Mouse (Mus musculus): ENCODE measurements around the gene Tmem150a. TPM values are rescaled to one million over a fixed set of nuclear protein-coding genes. Genes with fewer than 3 reads are reported as not detected.

The Tmem150a gene
- polyA plus RNA-seq, 1 experiment = 13.0 TPM

- TF ChIP-seq CTCF (IDR thresholded peaks at IDR 0.05; ENCODE audit: low read depth, low read length) = no peak
- TF ChIP-seq EP300 (IDR thresholded peaks at IDR 0.05; ENCODE audit: insufficient read depth, low read depth, low read length) = no peak
- no peak for TF ChIP-seq POLR2A (IDR thresholded peaks at IDR 0.05; ENCODE audit: insufficient read depth, low read length)
- H3K27ac ChIP-seq (ENCODE audit: insufficient read depth, low read length) = no peak overlapping the region
- no peaks in the 10 kb centered on the region for H3K9me3 ChIP-seq (replicated peaks; ENCODE audit: control insufficient read depth, insufficient read depth, low read length, poor library complexity, severe bottlenecking)
- H3K36me3 ChIP-seq (ENCODE audit: control insufficient read depth, insufficient read depth, low read length, poor library complexity, severe bottlenecking) = no peaks in the 10 kb centered on the region
- H3K4me3 ChIP-seq (ENCODE audit: low read depth, low read length) = no peak overlapping the region
- no peaks in the 10 kb centered on the region for H3K4me1 ChIP-seq (ENCODE audit: control insufficient read depth, insufficient read depth, low read length)
- no peaks in the 10 kb centered on the region for H3K27me3 ChIP-seq (ENCODE audit: control insufficient read depth, insufficient read depth, low read length, poor library complexity, severe bottlenecking)
- no peak overlapping the region for H3K9ac ChIP-seq (ENCODE audit: low read depth, poor library complexity, severe bottlenecking)
Observed at GRCm38 (mm10) chr6:72373184-72373583, 17.9 kb downstream of the Tmem150a start.

GRCm38 (mm10) chr6:72374206-72374605 is 19.0 kb downstream of the Tmem150a start:
- Histone ChIP-seq H3K27ac (ENCODE audit: insufficient read depth, low read length) (no peak overlapping the region), H3K9ac (ENCODE audit: low read depth, poor library complexity, severe bottlenecking) (no peak overlapping the region), H3K36me3 (ENCODE audit: control insufficient read depth, insufficient read depth, low read length, poor library complexity, severe bottlenecking) (no peaks in the 10 kb centered on the region), H3K27me3 (ENCODE audit: control insufficient read depth, insufficient read depth, low read length, poor library complexity, severe bottlenecking) (no peaks in the 10 kb centered on the region), H3K9me3 (replicated peaks; ENCODE audit: control insufficient read depth, insufficient read depth, low read length, poor library complexity, severe bottlenecking) (no peaks in the 10 kb centered on the region), H3K4me1 (ENCODE audit: control insufficient read depth, insufficient read depth, low read length) (no peaks in the 10 kb centered on the region), H3K4me3 (ENCODE audit: low read depth, low read length) (no peak overlapping the region)
- no peak for TF ChIP-seq EP300 (IDR thresholded peaks at IDR 0.05; ENCODE audit: insufficient read depth, low read depth, low read length)
- no peak for TF ChIP-seq CTCF (IDR thresholded peaks at IDR 0.05; ENCODE audit: low read depth, low read length)
- no peak for TF ChIP-seq POLR2A (IDR thresholded peaks at IDR 0.05; ENCODE audit: insufficient read depth, low read length)

GRCm38 (mm10) chr6:72374820-72375563 is 19.7 kb downstream of the Tmem150a start:
- H3K4me1 ChIP-seq (ENCODE audit: control insufficient read depth, insufficient read depth, low read length) = no peaks in the 10 kb centered on the region
- no peak overlapping the region for H3K4me3 ChIP-seq (ENCODE audit: low read depth, low read length)
- TF ChIP-seq EP300 (IDR thresholded peaks at IDR 0.05; ENCODE audit: insufficient read depth, low read depth, low read length) (no peak), POLR2A (IDR thresholded peaks at IDR 0.05; ENCODE audit: insufficient read depth, low read length) (no peak), CTCF (IDR thresholded peaks at IDR 0.05; ENCODE audit: low read depth, low read length) (no peak)
- H3K36me3 ChIP-seq (ENCODE audit: control insufficient read depth, insufficient read depth, low read length, poor library complexity, severe bottlenecking) = no peaks in the 10 kb centered on the region
- H3K27me3 ChIP-seq (ENCODE audit: control insufficient read depth, insufficient read depth, low read length, poor library complexity, severe bottlenecking) = no peaks in the 10 kb centered on the region
- no peak overlapping the region for H3K9ac ChIP-seq (ENCODE audit: low read depth, poor library complexity, severe bottlenecking)
- no peak overlapping the region for H3K27ac ChIP-seq (ENCODE audit: insufficient read depth, low read length)
- no peaks in the 10 kb centered on the region for H3K9me3 ChIP-seq (replicated peaks; ENCODE audit: control insufficient read depth, insufficient read depth, low read length, poor library complexity, severe bottlenecking)

GRCm38 (mm10) chr6:72378510-72379234 is 23.4 kb downstream of the Tmem150a start:
- no peaks in the 10 kb centered on the region for H3K36me3 ChIP-seq (ENCODE audit: control insufficient read depth, insufficient read depth, low read length, poor library complexity, severe bottlenecking)
- H3K9me3 ChIP-seq (replicated peaks; ENCODE audit: control insufficient read depth, insufficient read depth, low read length, poor library complexity, severe bottlenecking) = no peaks in the 10 kb centered on the region
- no peak overlapping the region for H3K27ac ChIP-seq (ENCODE audit: insufficient read depth, low read length)
- TF ChIP-seq EP300 (IDR thresholded peaks at IDR 0.05; ENCODE audit: insufficient read depth, low read depth, low read length) = no peak
- TF ChIP-seq POLR2A (IDR thresholded peaks at IDR 0.05; ENCODE audit: insufficient read depth, low read length) = no peak
- no peak for TF ChIP-seq CTCF (IDR thresholded peaks at IDR 0.05; ENCODE audit: low read depth, low read length)
- no peaks in the 10 kb centered on the region for H3K27me3 ChIP-seq (ENCODE audit: control insufficient read depth, insufficient read depth, low read length, poor library complexity, severe bottlenecking)
- no peak overlapping the region for H3K4me3 ChIP-seq (ENCODE audit: low read depth, low read length)
- no peaks in the 10 kb centered on the region for H3K4me1 ChIP-seq (ENCODE audit: control insufficient read depth, insufficient read depth, low read length)
- no peak overlapping the region for H3K9ac ChIP-seq (ENCODE audit: low read depth, poor library complexity, severe bottlenecking)

GRCm38 (mm10) chr6:72379377-72380130 is 24.3 kb downstream of the Tmem150a start:
- H3K27ac ChIP-seq (ENCODE audit: insufficient read depth, low read length) = no peak overlapping the region
- peak overlapping the region; percentile 58 for H3K4me3 ChIP-seq (ENCODE audit: low read depth, low read length)
- H3K27me3 ChIP-seq (ENCODE audit: control insufficient read depth, insufficient read depth, low read length, poor library complexity, severe bottlenecking) = no peaks in the 10 kb centered on the region
- TF ChIP-seq CTCF (IDR thresholded peaks at IDR 0.05; ENCODE audit: low read depth, low read length) = no peak
- TF ChIP-seq EP300 (IDR thresholded peaks at IDR 0.05; ENCODE audit: insufficient read depth, low read depth, low read length) = no peak
- TF ChIP-seq POLR2A (IDR thresholded peaks at IDR 0.05; ENCODE audit: insufficient read depth, low read length) = no peak
- H3K9ac ChIP-seq (ENCODE audit: low read depth, poor library complexity, severe bottlenecking) = peak overlapping the region; percentile 44
- H3K9me3 ChIP-seq (replicated peaks; ENCODE audit: control insufficient read depth, insufficient read depth, low read length, poor library complexity, severe bottlenecking) = no peaks in the 10 kb centered on the region
- no peaks in the 10 kb centered on the region for H3K4me1 ChIP-seq (ENCODE audit: control insufficient read depth, insufficient read depth, low read length)
- H3K36me3 ChIP-seq (ENCODE audit: control insufficient read depth, insufficient read depth, low read length, poor library complexity, severe bottlenecking) = no peaks in the 10 kb centered on the region
